Mouse (Mus musculus) stomach, postnatal 0 days (tissue): Measurements from ENCODE around the gene Csnka2ip.

Experiments used
- CTCF ChIP-seq: IDR thresholded peaks from 2 replicates; pipeline ENCODE4 v1.5.1; 2016; ENCODE audit warnings: antibody characterized with exemption, low read depth, mild to moderate bottlenecking, moderate library complexity
- EP300 ChIP-seq: optimal IDR thresholded peaks from 2 replicates; pipeline ENCODE3; 2016; ENCODE audit warnings: antibody characterized with exemption

- TF ChIP-seq EP300 (no peak), CTCF (no peak)
These were observed 17.9 kb upstream of the Csnka2ip start for GRCm38 (mm10) chr16:64620116-64620515.
